Mouse (Mus musculus) neural tube, embryonic 12.5 days (tissue): ENCODE data around the gene Sh3pxd2a. TPM values are rescaled to one million over a fixed set of nuclear protein-coding genes. Genes with fewer than 3 reads are reported as not detected.

Experiments used
- ATAC-seq: fragments of 200-750 bp; cut with Nextera tagmentation; 2 replicates; pipeline ENCODE4 v1.8.0; 2017; ENCODE audit warnings: low read depth, mild to moderate bottlenecking, moderate TSS enrichment, moderate library complexity; ENCODE audit not compliant: low FRiP score
- H3K27ac ChIP-seq: fragments of 300-500 bp; sonication (generic); 2 replicates; pipeline ENCODE4 v1.5.1; 2016
- H3K27me3 ChIP-seq: fragments of 300-500 bp; sonication (generic); replicated peaks from 2 replicates; pipeline ENCODE4 v1.6.1; 2016; ENCODE audit warnings: mild to moderate bottlenecking
- H3K36me3 ChIP-seq: fragments of 300-500 bp; sonication (generic); 2 replicates; pipeline ENCODE4 v1.6.1; 2016; ENCODE audit warnings: mild to moderate bottlenecking
- H3K4me1 ChIP-seq: fragments of 300-500 bp; sonication (generic); 2 replicates; pipeline ENCODE4 v1.6.1; 2016
- H3K4me2 ChIP-seq: fragments of 300-500 bp; sonication (generic); replicated peaks from 2 replicates; pipeline ENCODE4 v1.6.1; 2016; ENCODE audit warnings: mild to moderate bottlenecking
- H3K4me3 ChIP-seq: fragments of 300-500 bp; sonication (generic); 2 replicates; pipeline ENCODE4 v1.5.1; 2016
- H3K9ac ChIP-seq: fragments of 300-500 bp; sonication (generic); 2 replicates; pipeline ENCODE4 v1.6.1; 2016; ENCODE audit warnings: mild to moderate bottlenecking
- H3K9me3 ChIP-seq: fragments of 300-500 bp; sonication (generic); 2 replicates; pipeline ENCODE4 v1.6.1; 2016; ENCODE audit warnings: mild to moderate bottlenecking
- WGBS: fragments of 180-500 bp; shearing (Covaris S2); methylation state at CpG from one replicate; pipeline ENCODE4 v1.1.7; 2016; 5-methylcytosine and 5-hydroxymethylcytosine counted together
- polyA plus RNA-seq: library from polyadenylated mRNA; unstranded; fragments of >200 nt; fragmentation: Nextera tagmentation; extraction: Ambion mirVana; gene quantifications from 2 replicates; pipeline ENCODE4 v1.2.1, GENCODE M21; 2016

Sh3pxd2a gene
- polyA plus RNA-seq, 1 experiment from 2014 or later: 4.6 TPM

GRCm38 (mm10) chr19:47461838-47462237 lies 2.4 kb downstream of the Sh3pxd2a start:
- 91% methylated on average over 3 of the region's 3 CpGs for WGBS
- peak overlapping the region; percentile 70; the same call in 1 of the 2 replicates for H3K4me2 ChIP-seq
- no peak overlapping the region for H3K27ac ChIP-seq
- peaks cover 49% of the 10 kb centered on the region for H3K4me1 ChIP-seq
- no peaks in the 10 kb centered on the region for H3K9me3 ChIP-seq
- H3K9ac ChIP-seq: no peak overlapping the region
- H3K27me3 ChIP-seq: no peaks in the 10 kb centered on the region
- ATAC-seq: no peak
- no peak overlapping the region for H3K4me3 ChIP-seq
- no peaks in the 10 kb centered on the region for H3K36me3 ChIP-seq

GRCm38 (mm10) chr19:47461386-47461785 lies 2.8 kb downstream of the Sh3pxd2a start:
- 69% methylated on average over 9 of the region's 9 CpGs for WGBS
- Histone ChIP-seq H3K36me3 (no peaks in the 10 kb centered on the region), H3K27ac (no peak overlapping the region), H3K4me3 (no peak overlapping the region), H3K4me2 (no peak overlapping the region), H3K27me3 (no peaks in the 10 kb centered on the region), H3K9ac (no peak overlapping the region), H3K9me3 (no peaks in the 10 kb centered on the region), H3K4me1 (peaks cover 49% of the 10 kb centered on the region)
- ATAC-seq: no peak

- peaks cover 49% of the 10 kb centered on the region for H3K4me1 ChIP-seq
- no peaks in the 10 kb centered on the region for H3K36me3 ChIP-seq
- no peaks in the 10 kb centered on the region for H3K27me3 ChIP-seq
- no peak overlapping the region for H3K4me3 ChIP-seq
- no peak overlapping the region for H3K4me2 ChIP-seq
- no peak for ATAC-seq
- 65% methylated on average over 19 of the region's 19 CpGs for WGBS
- 0 out of 2 replicates have a peak overlapping the region, but pooled peaks have one; percentile 8 for H3K9ac ChIP-seq
- peak overlapping the region; percentile 20; the same call in 1 of the 2 replicates for H3K27ac ChIP-seq
- H3K9me3 ChIP-seq: no peaks in the 10 kb centered on the region
Observed at GRCm38 (mm10) chr19:47460120-47460960, 3.9 kb downstream of the Sh3pxd2a start.

GRCm38 (mm10) chr19:47459214-47459613 lies 5.0 kb downstream of the Sh3pxd2a start:
- Histone ChIP-seq H3K9ac (no peak overlapping the region), H3K27me3 (no peaks in the 10 kb centered on the region), H3K4me1 (peaks cover 51% of the 10 kb centered on the region), H3K4me2 (no peak overlapping the region), H3K9me3 (no peaks in the 10 kb centered on the region), H3K4me3 (no peak overlapping the region), H3K36me3 (no peaks in the 10 kb centered on the region), H3K27ac (no peak overlapping the region)
- 83% methylated on average over 5 of the region's 5 CpGs for WGBS
- ATAC-seq: no peak

- no peak for ATAC-seq
- H3K9me3 ChIP-seq: no peaks in the 10 kb centered on the region
- 70% methylated on average over 17 of the region's 17 CpGs for WGBS
- no peak overlapping the region for H3K9ac ChIP-seq
- H3K4me3 ChIP-seq: no peak overlapping the region
- no peak overlapping the region for H3K27ac ChIP-seq
- H3K27me3 ChIP-seq: no peaks in the 10 kb centered on the region
- H3K4me1 ChIP-seq: peaks cover 53% of the 10 kb centered on the region
- no peaks in the 10 kb centered on the region for H3K36me3 ChIP-seq
- no peak overlapping the region for H3K4me2 ChIP-seq
Observed at GRCm38 (mm10) chr19:47458504-47459161, 5.6 kb downstream of the Sh3pxd2a start.

GRCm38 (mm10) chr19:47457711-47458503 lies 6.3 kb downstream of the Sh3pxd2a start:
- H3K4me2 ChIP-seq: no peak overlapping the region
- H3K27ac ChIP-seq: no peak overlapping the region
- no peaks in the 10 kb centered on the region for H3K9me3 ChIP-seq
- no peak overlapping the region for H3K9ac ChIP-seq
- no peaks in the 10 kb centered on the region for H3K36me3 ChIP-seq
- ATAC-seq: no peak
- H3K27me3 ChIP-seq: no peaks in the 10 kb centered on the region
- H3K4me1 ChIP-seq: peaks cover 47% of the 10 kb centered on the region
- no peak overlapping the region for H3K4me3 ChIP-seq
- WGBS: 64% methylated on average over 13 of the region's 13 CpGs

GRCm38 (mm10) chr19:47456021-47456420 lies 8.2 kb downstream of the Sh3pxd2a start:
- Histone ChIP-seq H3K4me3 (no peak overlapping the region), H3K27me3 (no peaks in the 10 kb centered on the region), H3K36me3 (no peaks in the 10 kb centered on the region), H3K27ac (no peak overlapping the region), H3K9me3 (no peaks in the 10 kb centered on the region), H3K4me1 (peaks cover 46% of the 10 kb centered on the region), H3K9ac (no peak overlapping the region), H3K4me2 (no peak overlapping the region)
- no peak for ATAC-seq
- WGBS: 63% methylated on average over 6 of the region's 6 CpGs

GRCm38 (mm10) chr19:47455001-47455755 lies 9.0 kb downstream of the Sh3pxd2a start:
- no peaks in the 10 kb centered on the region for H3K27me3 ChIP-seq
- no peak overlapping the region for H3K4me2 ChIP-seq
- 84% methylated on average over 15 of the region's 15 CpGs for WGBS
- no peak for ATAC-seq
- no peak overlapping the region for H3K4me3 ChIP-seq
- H3K36me3 ChIP-seq: no peaks in the 10 kb centered on the region
- no peaks in the 10 kb centered on the region for H3K9me3 ChIP-seq
- H3K4me1 ChIP-seq: peaks cover 50% of the 10 kb centered on the region
- no peak overlapping the region for H3K27ac ChIP-seq
- H3K9ac ChIP-seq: no peak overlapping the region

- Histone ChIP-seq H3K4me2 (no peak overlapping the region), H3K9me3 (no peaks in the 10 kb centered on the region), H3K36me3 (no peaks in the 10 kb centered on the region), H3K27me3 (no peaks in the 10 kb centered on the region), H3K4me3 (no peak overlapping the region), H3K4me1 (peaks cover 46% of the 10 kb centered on the region), H3K9ac (no peak overlapping the region), H3K27ac (no peak overlapping the region)
- no peak for ATAC-seq
- 80% methylated on average over 11 of the region's 11 CpGs for WGBS
Observed at GRCm38 (mm10) chr19:47454167-47455000, 9.8 kb downstream of the Sh3pxd2a start.

GRCm38 (mm10) chr19:47453352-47453751 lies 10.8 kb downstream of the Sh3pxd2a start:
- no peaks in the 10 kb centered on the region for H3K36me3 ChIP-seq
- H3K27me3 ChIP-seq: no peaks in the 10 kb centered on the region
- H3K9me3 ChIP-seq: no peaks in the 10 kb centered on the region
- 83% methylated on average over 7 of the region's 7 CpGs for WGBS
- H3K4me2 ChIP-seq: no peak overlapping the region
- peaks cover 38% of the 10 kb centered on the region for H3K4me1 ChIP-seq
- ATAC-seq: no peak
- H3K4me3 ChIP-seq: no peak overlapping the region
- H3K27ac ChIP-seq: no peak overlapping the region
- H3K9ac ChIP-seq: no peak overlapping the region

- H3K9me3 ChIP-seq: no peaks in the 10 kb centered on the region
- H3K4me1 ChIP-seq: peaks cover 38% of the 10 kb centered on the region
- H3K36me3 ChIP-seq: no peaks in the 10 kb centered on the region
- ATAC-seq: no peak
- H3K9ac ChIP-seq: no peak overlapping the region
- no peaks in the 10 kb centered on the region for H3K27me3 ChIP-seq
- WGBS: 90% methylated on average over 10 of the region's 10 CpGs
- no peak overlapping the region for H3K4me2 ChIP-seq
- H3K4me3 ChIP-seq: no peak overlapping the region
- no peak overlapping the region for H3K27ac ChIP-seq
Observed at GRCm38 (mm10) chr19:47452682-47453081, 11.5 kb downstream of the Sh3pxd2a start.
